Mouse (Mus musculus): ENCODE measurements at regions not wholly inside any gene's neighbourhood (a gene's known extent, or its start where the extent isn't known, plus 50 kb on each side); places are given as distances from the start of the nearest gene placed in this dataset.
"Not testable (repeated sequence)": the region's sequence is repeated elsewhere in the genome, so short reads cannot be mapped to it uniquely, and the experiment has no call there.

GRCm38 (mm10) chr15:5946650-5947049 is 352.9 kb upstream of the Dab2 start:
- Histone ChIP-seq H3K27ac (ENCODE audit: insufficient read depth, low read depth) (no peak overlapping the region), H3K27me3 (replicated peaks) (no peaks in the 10 kb centered on the region), H3K36me3 (replicated peaks in 1 of 2; ENCODE audit: control insufficient read depth in 1 of 2, insufficient read depth in 1 of 2, low read length in 1 of 2) (no peaks in the 10 kb centered on the region), H3K79me2 (replicated peaks; ENCODE audit: control insufficient read depth, extremely low read depth, insufficient read depth, poor library complexity, severe bottlenecking) (no peaks in the 10 kb centered on the region), H3K4me2 (ENCODE audit: insufficient read depth, low read depth, poor library complexity, severe bottlenecking) (no peak overlapping the region), H3K4me3 (replicated peaks in 1 of 3; ENCODE audit: low read depth in 2 of 3, low read length in 2 of 3, poor library complexity in 1 of 3) (no peak overlapping the region), H3K9me3 (replicated peaks; ENCODE audit: low read length) (no peaks in the 10 kb centered on the region), H3K4me1 (ENCODE audit: control insufficient read depth in 1 of 2, insufficient read depth in 2 of 2) (no peaks in the 10 kb centered on the region), H3K9ac (ENCODE audit: insufficient read depth, low read depth) (no peak overlapping the region)
- TF ChIP-seq CHD1 (IDR thresholded peaks at IDR 0.05; ENCODE audit: low read depth, low read length) (no peak), MXI1 (IDR thresholded peaks at IDR 0.05; ENCODE audit: low read depth, low read length) (no peak), HCFC1 (IDR thresholded peaks at IDR 0.05; ENCODE audit: low read depth, low read length) (no peak), MYC (IDR thresholded peaks at IDR 0.05; ENCODE audit: low read depth, low read length) (no peak), MAFK (IDR thresholded peaks at IDR 0.05; ENCODE audit: insufficient replicate concordance, low read length) (no peak), CTCF (conservative IDR thresholded peaks at IDR 0.05 in 1 of 2, IDR thresholded peaks at IDR 0.05 in 1 of 2; ENCODE audit: low read depth in 2 of 2, low read length in 2 of 2) (no peak), POLR2A (IDR thresholded peaks at IDR 0.05; ENCODE audit: low read depth, low read length) (no peak)
- in situ Hi-C loops (cut with MboI; ENCODE audit: low pct_ligation_motif_present, low pct_unique_long_range_greater_than_20kb, low sequenced_read_pairs), result no loop called here
- dilution Hi-C loops (cut with MboI; ENCODE audit: extremely low pct_ligation_motif_present, extremely low pct_unique_long_range_greater_than_20kb, low sequenced_read_pairs), result no loop called here
- no peak for DNase-seq (ENCODE audit: extremely low read depth)

GRCm38 (mm10) chr15:5950919-5951318 is 348.7 kb upstream of the Dab2 start:
- dilution Hi-C loops (cut with MboI; ENCODE audit: extremely low pct_ligation_motif_present, extremely low pct_unique_long_range_greater_than_20kb, low sequenced_read_pairs), result no loop called here
- DNase-seq (ENCODE audit: extremely low read depth), result no peak
- TF ChIP-seq GABPA (IDR thresholded peaks at IDR 0.05; ENCODE audit: insufficient replicate concordance, low read depth, low read length) (no peak), POLR2AphosphoS2 (IDR thresholded peaks at IDR 0.05; ENCODE audit: low read depth, low read length) (no peak), RAD21 (IDR thresholded peaks at IDR 0.05; ENCODE audit: low read depth, low read length) (no peak)

GRCm38 (mm10) chr15:5951661-5952060 is 347.9 kb upstream of the Dab2 start:
- in situ Hi-C loops (cut with MboI; ENCODE audit: low pct_ligation_motif_present, low pct_unique_long_range_greater_than_20kb, low sequenced_read_pairs); H3K4me1 ChIP-seq (ENCODE audit: control insufficient read depth in 1 of 2, insufficient read depth in 2 of 2); H3K36me3 ChIP-seq (replicated peaks in 1 of 2; ENCODE audit: control insufficient read depth in 1 of 2, insufficient read depth in 1 of 2, low read length in 1 of 2); H3K9ac ChIP-seq (ENCODE audit: insufficient read depth, low read depth); dilution Hi-C loops (cut with MboI; ENCODE audit: extremely low pct_ligation_motif_present, extremely low pct_unique_long_range_greater_than_20kb, low sequenced_read_pairs); H3K79me2 ChIP-seq (replicated peaks; ENCODE audit: control insufficient read depth, extremely low read depth, insufficient read depth, poor library complexity, severe bottlenecking); H3K27me3 ChIP-seq (replicated peaks); H3K27ac ChIP-seq (ENCODE audit: insufficient read depth, low read depth); H3K4me2 ChIP-seq (ENCODE audit: insufficient read depth, low read depth, poor library complexity, severe bottlenecking); H3K9me3 ChIP-seq (replicated peaks; ENCODE audit: low read length); H3K4me3 ChIP-seq (replicated peaks in 1 of 3; ENCODE audit: low read depth in 2 of 3, low read length in 2 of 3, poor library complexity in 1 of 3); DNase-seq (ENCODE audit: extremely low read depth): not testable (repeated sequence)

More at GRCm38 (mm10) chr15:5950919-5951318, 348.7 kb upstream of the Dab2 start:
- H3K9me3 ChIP-seq (replicated peaks; ENCODE audit: low read length), result no peaks in the 10 kb centered on the region
- in situ Hi-C loops (cut with MboI; ENCODE audit: low pct_ligation_motif_present, low pct_unique_long_range_greater_than_20kb, low sequenced_read_pairs), result no loop called here
- H3K27ac ChIP-seq (ENCODE audit: insufficient read depth, low read depth), result no peak overlapping the region
- H3K27me3 ChIP-seq (replicated peaks), result no peaks in the 10 kb centered on the region
- H3K79me2 ChIP-seq (replicated peaks; ENCODE audit: control insufficient read depth, extremely low read depth, insufficient read depth, poor library complexity, severe bottlenecking), result no peaks in the 10 kb centered on the region
- H3K4me2 ChIP-seq (ENCODE audit: insufficient read depth, low read depth, poor library complexity, severe bottlenecking), result no peak overlapping the region
- peaks cover 0 to 5% of the 10 kb centered on the region in 2 experiments; a peak in 2 of 4 replicates for H3K4me1 ChIP-seq (ENCODE audit: control insufficient read depth in 1 of 2, insufficient read depth in 2 of 2)
- no peaks in the 10 kb centered on the region for H3K36me3 ChIP-seq (replicated peaks in 1 of 2; ENCODE audit: control insufficient read depth in 1 of 2, insufficient read depth in 1 of 2, low read length in 1 of 2)
- H3K4me3 ChIP-seq (replicated peaks in 1 of 3; ENCODE audit: low read depth in 2 of 3, low read length in 2 of 3, poor library complexity in 1 of 3), result no peak overlapping the region
- H3K9ac ChIP-seq (ENCODE audit: insufficient read depth, low read depth), result no peak overlapping the region
